Mouse (Mus musculus) heart, embryonic 15.5 days (tissue): ENCODE data around the gene Tnfsf12. TPM values are rescaled to one million over a fixed set of nuclear protein-coding genes. Genes with fewer than 3 reads are reported as not detected.
"Not testable (repeated sequence)": the region's sequence is repeated elsewhere in the genome, so short reads cannot be mapped to it uniquely, and the experiment has no call there.

Source experiments
- ATAC-seq: fragments of 200-750 bp; cut with Nextera tagmentation; replicated peaks from 2 replicates; pipeline ENCODE4 v1.8.0; 2017; ENCODE audit warnings: low read depth, moderate TSS enrichment; ENCODE audit not compliant: insufficient number of reproducible peaks, insufficient read depth, low FRiP score
- H3K27ac ChIP-seq: fragments of 300-500 bp; sonication (generic); 2 replicates; pipeline ENCODE4 v1.5.1; 2015; ENCODE audit warnings: mild to moderate bottlenecking, inconsistent platforms
- H3K27me3 ChIP-seq: fragments of 300-500 bp; sonication (generic); 2 replicates; pipeline ENCODE4 v1.6.1; 2015; ENCODE audit warnings: inconsistent platforms
- H3K36me3 ChIP-seq: fragments of 300-500 bp; sonication (generic); 2 replicates; pipeline ENCODE4 v1.6.1; 2015; ENCODE audit warnings: mild to moderate bottlenecking, inconsistent platforms
- H3K4me1 ChIP-seq: fragments of 300-500 bp; sonication (generic); replicated peaks from 2 replicates; pipeline ENCODE4 v1.6.1; 2015; ENCODE audit warnings: inconsistent platforms
- H3K4me2 ChIP-seq: fragments of 300-500 bp; sonication (generic); 2 replicates; pipeline ENCODE4 v1.6.1; 2015; ENCODE audit warnings: inconsistent platforms, mild to moderate bottlenecking, moderate library complexity
- H3K4me3 ChIP-seq: fragments of 300-500 bp; sonication (generic); 2 replicates; pipeline ENCODE4 v1.5.1; 2015; ENCODE audit warnings: mild to moderate bottlenecking, inconsistent platforms
- H3K9ac ChIP-seq: fragments of 300-500 bp; sonication (generic); 2 replicates; pipeline ENCODE4 v1.6.1; 2015; ENCODE audit warnings: mild to moderate bottlenecking, inconsistent platforms
- H3K9me3 ChIP-seq: fragments of 300-500 bp; sonication (generic); replicated peaks from 2 replicates; pipeline ENCODE4 v1.6.1; 2016; ENCODE audit warnings: inconsistent platforms
- WGBS: fragments of 180-500 bp; shearing (Covaris S2); methylation state at CpG from one replicate; pipeline ENCODE4 v1.1.7; 2015; ENCODE audit warnings: mixed read lengths; 5-methylcytosine and 5-hydroxymethylcytosine counted together
- polyA plus RNA-seq: library from polyadenylated mRNA; unstranded; fragments of >200 nt; fragmentation: Nextera tagmentation; extraction: Ambion mirVana; gene quantifications from 2 replicates; pipeline ENCODE4 v1.2.1, GENCODE M21; 2015

The Tnfsf12 gene
- polyA plus RNA-seq, 1 experiment from 2014 or later = 7.3 TPM

DNA sequence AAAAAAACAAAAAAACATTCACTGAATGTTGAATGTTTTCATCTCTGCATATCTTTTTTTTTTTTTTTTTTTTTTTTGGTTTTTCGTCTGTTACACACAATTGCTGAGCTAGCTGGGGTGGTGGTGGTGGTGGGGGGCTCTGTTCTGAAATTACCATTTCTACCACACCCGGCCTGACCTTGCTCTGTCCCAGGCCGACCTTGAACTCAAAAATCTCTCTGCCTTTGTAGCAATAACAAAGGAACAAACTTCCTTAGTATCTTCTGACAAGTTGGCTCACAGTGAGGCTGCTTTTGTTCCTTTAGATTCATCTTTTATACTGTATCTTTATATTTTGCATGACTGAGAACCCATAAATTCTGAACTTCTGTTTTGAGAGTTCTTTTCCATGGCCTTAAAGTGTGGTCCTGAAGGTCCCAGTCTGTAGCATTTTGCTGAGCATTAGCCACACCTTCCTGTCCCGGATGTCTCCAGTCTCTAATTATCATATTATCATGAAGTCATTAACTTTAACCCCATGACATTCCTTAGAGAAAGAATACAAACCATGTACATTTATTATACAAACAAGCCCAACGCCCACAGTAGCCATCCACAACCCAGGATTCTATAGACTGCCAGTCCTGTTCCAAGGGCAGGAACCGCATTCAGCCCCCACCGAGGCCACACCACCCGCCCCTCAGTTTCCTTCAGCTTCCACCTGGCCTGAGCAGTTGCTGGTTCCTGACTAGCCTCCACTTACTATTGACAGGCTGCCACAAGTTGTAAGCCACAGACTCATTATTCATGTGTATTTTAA is 8.4 kb upstream of the Tnfsf12 start:
- 61% methylated on average over 8 of the region's 8 CpGs for WGBS
- H3K27me3 ChIP-seq = no peaks in the 10 kb centered on the region
- ATAC-seq = no peak

GRCm38 (mm10) chr11:69703381-69703780 is 7.7 kb upstream of the Tnfsf12 start:
- WGBS = 79% methylated on average over 3 of the region's 3 CpGs

More for the DNA sequence above, 8.4 kb upstream of the Tnfsf12 start:
- Histone ChIP-seq H3K9ac (no peak overlapping the region), H3K4me1 (peaks cover 10% of the 10 kb centered on the region), H3K4me3 (no peak overlapping the region), H3K4me2 (no peak overlapping the region), H3K27ac (no peak overlapping the region), H3K9me3 (no peaks in the 10 kb centered on the region), H3K36me3 (no peaks in the 10 kb centered on the region)

DNA sequence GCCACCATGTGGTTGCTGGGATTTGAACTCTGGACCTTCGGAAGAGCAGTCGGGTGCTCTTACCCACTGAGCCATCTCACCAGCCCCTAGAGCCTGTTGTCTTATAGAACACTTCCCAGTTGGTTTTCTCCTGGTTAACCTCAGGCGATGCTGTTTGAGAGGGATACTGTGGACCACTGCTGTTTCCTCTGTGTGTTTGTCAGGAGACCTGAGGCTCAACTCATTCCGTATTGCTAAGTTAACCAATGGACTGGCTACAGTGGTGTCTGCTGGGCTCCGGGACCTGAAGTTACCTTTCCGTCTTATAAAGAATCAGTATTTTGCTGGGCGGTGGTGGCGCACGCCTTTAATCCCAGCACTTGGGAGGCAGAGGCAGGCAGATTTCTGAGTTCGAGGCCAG is 7.2 kb upstream of the Tnfsf12 start:
- not testable (repeated sequence) for H3K27me3 ChIP-seq, H3K4me3 ChIP-seq, H3K9me3 ChIP-seq, ATAC-seq, H3K4me2 ChIP-seq, H3K27ac ChIP-seq, H3K36me3 ChIP-seq, H3K9ac ChIP-seq
- H3K4me1 ChIP-seq = peaks cover 10% of the 10 kb centered on the region
- 94% methylated on average over 10 of the region's 10 CpGs for WGBS

More at GRCm38 (mm10) chr11:69703381-69703780, 7.7 kb upstream of the Tnfsf12 start:
- H3K4me2 ChIP-seq, H3K9me3 ChIP-seq, H3K9ac ChIP-seq, H3K36me3 ChIP-seq, ATAC-seq, H3K27me3 ChIP-seq, H3K27ac ChIP-seq, H3K4me3 ChIP-seq: not testable (repeated sequence)
- peaks cover 10% of the 10 kb centered on the region for H3K4me1 ChIP-seq

DNA sequence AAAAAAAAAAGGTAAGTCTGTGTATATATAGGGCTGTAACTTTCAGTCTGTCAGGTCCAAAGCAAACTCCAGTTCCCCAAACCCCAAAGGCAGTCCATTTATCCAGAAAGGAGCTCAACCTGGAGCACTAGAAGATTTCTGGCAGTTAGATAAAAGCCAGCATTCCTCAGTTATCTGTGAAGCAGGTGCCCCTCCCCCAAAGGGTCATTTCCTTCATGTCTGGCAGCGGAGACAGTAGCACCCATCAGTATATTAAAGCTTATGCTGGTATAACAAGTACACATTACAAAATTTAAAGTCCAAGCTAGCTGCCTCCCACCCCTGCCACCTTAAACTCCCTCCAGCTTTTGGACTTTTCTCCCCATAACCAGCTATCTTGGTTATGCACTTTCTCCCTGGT is 3.9 kb upstream of the Tnfsf12 start:
- H3K9me3 ChIP-seq = no peaks in the 10 kb centered on the region
- ATAC-seq = no peak
- H3K9ac ChIP-seq = no peak overlapping the region
- H3K4me2 ChIP-seq = no peak overlapping the region
- H3K27me3 ChIP-seq = no peaks in the 10 kb centered on the region
- peaks cover 15% of the 10 kb centered on the region for H3K4me1 ChIP-seq
- 20% methylated on average over 1 of the region's 1 CpGs for WGBS
- H3K27ac ChIP-seq = no peak overlapping the region
- H3K36me3 ChIP-seq = no peaks in the 10 kb centered on the region
- H3K4me3 ChIP-seq = no peak overlapping the region

DNA sequence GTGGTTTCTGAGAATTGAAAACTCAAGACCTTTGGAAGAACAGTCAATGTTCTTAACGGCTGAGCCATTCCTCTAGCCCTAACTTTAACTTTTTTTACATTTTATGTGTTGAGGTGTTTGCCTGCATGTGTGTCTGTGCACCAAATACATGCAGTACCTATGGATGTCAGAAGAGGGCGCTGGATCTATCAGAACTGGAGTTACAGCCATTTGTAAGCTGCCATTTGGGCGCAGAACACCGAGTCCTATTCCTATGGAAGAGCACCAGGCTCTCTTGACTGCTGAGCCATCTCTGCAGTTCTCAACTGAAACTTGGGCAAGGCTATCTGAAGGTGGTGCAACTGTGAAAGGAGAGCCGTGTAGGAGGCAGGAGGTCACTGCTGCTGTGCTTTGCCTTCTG is 2.9 kb upstream of the Tnfsf12 start:
- no peak overlapping the region for H3K27ac ChIP-seq
- H3K9me3 ChIP-seq = no peaks in the 10 kb centered on the region
- H3K9ac ChIP-seq = no peak overlapping the region
- ATAC-seq = no peak
- no peaks in the 10 kb centered on the region for H3K36me3 ChIP-seq
- no peak overlapping the region for H3K4me3 ChIP-seq
- no peak overlapping the region for H3K4me2 ChIP-seq
- WGBS = 65% methylated on average over 5 of the region's 5 CpGs
- no peaks in the 10 kb centered on the region for H3K27me3 ChIP-seq
- H3K4me1 ChIP-seq = peaks cover 15% of the 10 kb centered on the region

- WGBS = 81% methylated on average over 3 of the region's 3 CpGs
- no peak for ATAC-seq
- H3K9me3 ChIP-seq = no peaks in the 10 kb centered on the region
Measured at GRCm38 (mm10) chr11:69697396-69697795, 1.7 kb upstream of the Tnfsf12 start.

GRCm38 (mm10) chr11:69695046-69695360 is 646 bp downstream of the Tnfsf12 start:
- peak overlapping the region; percentile 73; the same call in 1 of the 2 replicates for H3K27ac ChIP-seq
- 29% methylated on average over 6 of the region's 6 CpGs for WGBS
- ATAC-seq = no peak
- no peaks in the 10 kb centered on the region for H3K9me3 ChIP-seq
- H3K4me1 ChIP-seq = peaks cover 19% of the 10 kb centered on the region
- H3K9ac ChIP-seq = peak overlapping the region; percentile 69
- no peaks in the 10 kb centered on the region for H3K36me3 ChIP-seq
- peak overlapping the region; percentile 59 for H3K4me3 ChIP-seq
- no peaks in the 10 kb centered on the region for H3K27me3 ChIP-seq
- peak overlapping the region; percentile 90 for H3K4me2 ChIP-seq

More at GRCm38 (mm10) chr11:69697396-69697795, 1.7 kb upstream of the Tnfsf12 start:
- Histone ChIP-seq H3K9ac (no peak overlapping the region), H3K4me1 (peaks cover 19% of the 10 kb centered on the region), H3K4me3 (no peak overlapping the region), H3K27ac (no peak overlapping the region), H3K4me2 (no peak overlapping the region), H3K27me3 (no peaks in the 10 kb centered on the region), H3K36me3 (no peaks in the 10 kb centered on the region)

DNA sequence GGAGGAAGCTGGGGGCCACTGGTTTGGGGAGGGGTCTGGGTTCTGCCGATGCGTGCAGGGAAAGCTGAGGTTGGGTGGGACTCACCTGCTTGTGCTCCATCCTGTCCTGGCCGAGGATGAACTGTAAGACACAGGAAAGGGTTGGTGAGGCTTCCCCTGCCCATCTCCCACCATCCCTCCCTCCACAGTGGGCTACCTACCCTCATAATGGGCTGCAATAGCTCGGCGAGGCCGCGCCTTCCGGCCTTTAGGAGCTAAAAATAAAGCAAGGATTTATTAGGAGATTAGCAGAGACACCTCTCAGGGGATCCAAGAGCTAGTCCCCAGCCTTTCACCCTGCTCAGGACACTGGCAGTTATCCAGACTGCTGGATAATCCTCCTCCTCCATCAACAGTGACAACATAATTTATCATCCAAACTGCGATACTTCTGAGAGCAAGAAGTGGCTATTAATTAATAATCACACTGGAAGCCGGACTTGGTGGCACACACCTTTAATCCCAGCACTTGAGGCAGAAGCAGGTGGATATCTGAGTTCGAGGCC is 2.2 kb downstream of the Tnfsf12 start:
- no peak for ATAC-seq
- H3K9me3 ChIP-seq = no peaks in the 10 kb centered on the region
- no peak overlapping the region for H3K9ac ChIP-seq
- no peak overlapping the region for H3K27ac ChIP-seq
- WGBS = 44% methylated on average over 11 of the region's 11 CpGs
- H3K4me1 ChIP-seq = peaks cover 13% of the 10 kb centered on the region
- H3K4me3 ChIP-seq = no peak overlapping the region
- H3K27me3 ChIP-seq = no peaks in the 10 kb centered on the region
- no peaks in the 10 kb centered on the region for H3K36me3 ChIP-seq
- H3K4me2 ChIP-seq = no peak overlapping the region

DNA sequence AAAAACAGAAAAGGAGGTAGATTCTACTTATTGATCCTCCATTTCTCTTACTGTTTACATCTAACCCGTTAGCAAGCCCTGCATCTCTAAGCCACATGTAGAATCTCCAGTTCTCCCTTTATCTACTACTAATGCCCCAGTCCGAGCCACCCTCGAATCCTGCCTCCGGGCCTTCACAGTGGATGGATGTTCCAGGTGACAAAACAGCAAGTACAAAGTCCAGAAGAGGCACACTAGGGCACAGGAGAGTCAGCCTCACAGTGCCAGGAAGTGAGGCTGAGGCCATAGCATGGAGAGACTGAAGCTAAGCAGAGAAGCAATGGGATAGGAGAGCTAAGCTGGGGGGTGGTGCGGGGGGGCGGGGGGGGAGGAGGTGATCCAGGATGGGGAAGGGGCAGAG is 2.8 kb downstream of the Tnfsf12 start:
- Histone ChIP-seq H3K27me3 (no peaks in the 10 kb centered on the region), H3K9me3 (no peaks in the 10 kb centered on the region), H3K4me2 (no peak overlapping the region), H3K4me3 (no peak overlapping the region), H3K36me3 (no peaks in the 10 kb centered on the region), H3K4me1 (peaks cover 13% of the 10 kb centered on the region), H3K27ac (no peak overlapping the region), H3K9ac (no peak overlapping the region)
- 86% methylated on average over 6 of the region's 6 CpGs for WGBS
- ATAC-seq = no peak

DNA sequence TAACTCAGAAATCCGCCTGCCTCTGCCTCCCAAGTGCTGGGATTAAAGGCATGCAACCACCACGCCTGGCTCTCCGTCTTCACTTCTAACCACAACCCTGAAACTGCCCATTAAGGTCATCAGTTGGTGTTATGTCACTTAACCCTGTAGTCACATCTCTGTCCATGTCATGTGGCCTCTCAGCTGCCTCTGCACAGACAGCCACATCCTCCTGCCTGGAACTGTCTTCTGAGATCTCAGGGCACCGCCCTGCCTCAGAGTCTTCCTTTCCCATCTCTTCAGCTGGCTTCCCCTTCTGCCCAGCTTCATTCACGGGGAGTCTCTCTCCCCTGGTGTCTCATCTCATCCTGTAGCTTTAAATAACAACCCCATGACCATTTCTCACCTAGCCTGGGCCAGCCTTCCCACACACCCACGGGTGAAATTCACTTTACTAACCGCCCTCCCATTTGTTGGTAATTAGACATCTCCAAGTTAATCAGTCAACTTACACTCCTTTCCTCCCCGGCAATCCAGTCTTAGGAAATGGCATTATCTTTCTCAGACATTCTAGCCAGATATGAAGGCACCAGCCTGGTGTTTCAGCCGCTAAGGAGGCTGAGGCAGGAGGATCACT is 3.3 kb downstream of the Tnfsf12 start:
- Histone ChIP-seq H3K4me2 (no peak overlapping the region), H3K9me3 (no peaks in the 10 kb centered on the region), H3K4me3 (no peak overlapping the region), H3K4me1 (peaks cover 13% of the 10 kb centered on the region), H3K27me3 (no peaks in the 10 kb centered on the region), H3K27ac (no peak overlapping the region), H3K9ac (no peak overlapping the region), H3K36me3 (no peaks in the 10 kb centered on the region)
- 70% methylated on average over 9 of the region's 9 CpGs for WGBS
- no peak for ATAC-seq

GRCm38 (mm10) chr11:69689891-69690290 is 5.8 kb downstream of the Tnfsf12 start:
- no peak overlapping the region for H3K27ac ChIP-seq
- H3K9ac ChIP-seq = no peak overlapping the region
- no peaks in the 10 kb centered on the region for H3K9me3 ChIP-seq
- H3K4me1 ChIP-seq = peaks cover 28% of the 10 kb centered on the region
- no peak overlapping the region for H3K4me3 ChIP-seq
- no peak overlapping the region for H3K4me2 ChIP-seq
- 97% methylated on average over 1 of the region's 1 CpGs for WGBS
- no peak for ATAC-seq
- H3K27me3 ChIP-seq = no peaks in the 10 kb centered on the region
- no peaks in the 10 kb centered on the region for H3K36me3 ChIP-seq
